Mouse (Mus musculus): Measurements from ENCODE around the gene Rgl1.

The Rgl1 gene

GRCm38 (mm10) chr1:152549061-152549738 is 217.0 kb downstream of the Rgl1 start:
- no peak for DNase-seq (ENCODE audit: low spot score)

DNA sequence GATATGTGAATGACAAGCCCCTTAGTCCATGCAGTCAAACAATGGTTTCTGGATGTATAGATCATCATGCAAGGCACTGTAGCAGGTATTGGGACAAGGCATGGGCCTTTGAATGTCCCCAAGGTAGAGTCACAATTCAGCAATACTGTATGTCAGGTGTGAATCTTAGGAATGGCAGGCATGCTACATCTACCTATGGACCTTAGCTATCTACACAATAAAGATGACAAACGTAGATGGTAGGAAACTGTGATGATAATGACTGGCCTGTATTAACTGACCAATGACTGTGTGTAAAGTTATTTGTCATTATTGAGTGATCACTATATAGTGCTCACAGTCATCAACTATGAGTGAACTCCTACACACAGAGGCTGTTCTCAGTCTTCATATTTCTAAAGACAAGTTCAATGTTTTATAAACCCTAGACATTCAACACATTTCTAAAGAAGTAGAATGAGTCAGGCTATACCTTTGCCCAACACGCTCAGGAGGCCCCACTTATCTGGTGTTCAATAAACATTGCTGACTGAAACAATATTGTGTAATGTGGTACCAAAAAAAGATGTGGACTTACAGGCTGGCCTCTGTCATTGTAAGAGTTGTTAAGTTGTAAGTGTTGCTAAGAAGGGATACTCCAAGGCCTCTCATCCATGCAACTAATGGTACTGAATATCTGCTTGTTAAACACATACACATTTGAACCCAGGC is 222.5 kb downstream of the Rgl1 start:
- DNase-seq (ENCODE audit: low spot score): no peak

DNA sequence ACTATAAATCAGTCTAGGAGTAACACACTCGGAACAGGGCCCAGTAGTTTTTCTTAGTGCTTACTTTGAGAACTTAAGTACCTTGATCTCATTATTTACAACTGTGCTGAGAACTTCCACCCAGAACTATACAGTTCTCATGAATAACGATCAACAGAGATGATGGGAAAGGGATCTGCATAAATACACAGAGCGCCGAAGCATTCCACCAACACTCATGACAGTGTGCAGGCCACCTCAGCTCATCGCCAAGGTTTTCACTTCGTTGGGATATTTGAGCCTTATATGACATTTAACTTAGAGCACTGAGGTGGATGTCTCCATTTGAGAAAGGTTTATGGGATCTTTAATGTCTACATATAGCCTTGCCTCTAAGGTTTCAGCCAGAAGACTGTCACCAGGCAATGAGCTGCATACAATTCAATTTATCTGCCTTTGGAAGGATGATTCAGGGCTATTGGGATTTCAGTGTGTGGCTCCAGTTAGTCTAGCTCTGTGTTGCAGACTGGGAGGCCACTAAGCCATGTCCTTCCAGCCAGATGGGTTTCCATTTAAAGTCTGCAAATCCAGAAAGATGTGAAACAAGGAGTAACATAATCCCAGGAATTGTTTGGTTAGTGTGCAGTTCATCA is 223.3 kb downstream of the Rgl1 start:
- DNase-seq (ENCODE audit: low spot score): no peak

DNA sequence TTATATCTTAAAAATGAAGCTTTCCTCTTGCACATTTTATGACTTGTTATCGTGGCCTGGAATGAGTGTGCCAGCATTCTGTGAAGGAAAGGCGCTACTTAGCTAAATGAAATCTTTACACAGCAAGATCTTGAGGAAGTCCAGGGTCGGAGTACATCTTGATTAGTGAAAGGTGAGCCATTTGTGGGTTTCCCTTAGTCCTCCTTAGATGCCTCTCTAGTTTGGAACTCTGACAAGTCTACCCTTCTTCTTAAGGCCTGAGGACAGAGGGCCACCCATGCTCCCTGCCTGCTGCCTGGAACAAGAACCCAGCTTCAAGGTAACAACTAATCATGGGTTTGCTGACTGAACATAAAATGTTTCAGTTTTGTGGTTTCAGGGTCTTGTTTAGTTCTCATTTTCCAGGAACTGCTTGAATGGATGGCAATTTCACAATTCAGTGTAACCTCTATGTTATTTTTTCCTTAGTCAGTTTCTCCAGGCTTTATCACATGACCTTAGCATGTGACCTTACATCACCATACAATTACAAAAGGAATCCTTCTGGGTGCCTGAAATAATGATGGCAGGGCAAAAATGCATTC is 225.8 kb downstream of the Rgl1 start:
- DNase-seq (ENCODE audit: low spot score): no peak

DNA sequence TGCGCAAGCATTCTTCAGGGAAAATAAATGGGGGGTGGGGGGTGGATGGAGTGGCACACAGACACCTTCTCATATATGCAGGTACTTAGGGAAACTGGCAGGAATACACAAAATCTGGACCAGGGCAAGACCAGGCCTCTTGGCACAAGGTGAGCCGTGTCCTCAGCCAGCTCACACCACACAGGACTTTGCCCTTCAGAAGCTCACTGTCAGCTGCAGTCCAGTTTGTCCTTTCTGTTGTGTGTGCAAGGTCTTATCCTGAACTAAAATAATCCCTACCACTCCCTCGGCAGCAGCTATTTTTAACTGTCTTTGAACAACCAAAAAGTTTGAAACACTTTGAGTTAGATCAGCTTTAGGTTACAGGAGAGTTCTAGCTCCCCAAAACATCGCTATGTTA is 227.3 kb downstream of the Rgl1 start:
- DNase-seq (ENCODE audit: low spot score): no peak

DNA sequence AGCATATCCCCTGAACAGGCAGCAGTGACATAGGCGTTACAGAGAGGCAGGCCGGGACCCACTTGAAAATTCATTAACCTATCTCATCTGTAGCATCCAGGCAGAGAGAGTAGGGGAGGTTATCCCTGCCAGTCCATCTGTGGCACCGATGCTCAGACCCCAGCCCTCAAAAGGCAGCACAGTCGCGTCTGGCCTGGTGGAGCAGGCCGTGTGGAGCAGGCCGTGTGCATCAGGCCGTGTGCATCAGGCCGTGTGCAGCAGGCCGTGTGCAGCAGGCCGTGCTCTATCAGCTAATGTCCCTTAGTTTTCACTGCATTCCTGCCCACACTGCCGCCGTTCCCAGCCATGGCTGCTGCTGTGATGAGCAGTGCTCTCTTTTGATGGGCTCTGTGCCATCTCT is 229.0 kb downstream of the Rgl1 start:
- no peak for DNase-seq (ENCODE audit: low spot score)

- DNase-seq (ENCODE audit: low spot score): no peak
These were observed 229.6 kb downstream of the Rgl1 start for GRCm38 (mm10) chr1:152536416-152537018.

- no peak for DNase-seq (ENCODE audit: low spot score)
These were observed 231.6 kb downstream of the Rgl1 start for GRCm38 (mm10) chr1:152534531-152534930.

DNA sequence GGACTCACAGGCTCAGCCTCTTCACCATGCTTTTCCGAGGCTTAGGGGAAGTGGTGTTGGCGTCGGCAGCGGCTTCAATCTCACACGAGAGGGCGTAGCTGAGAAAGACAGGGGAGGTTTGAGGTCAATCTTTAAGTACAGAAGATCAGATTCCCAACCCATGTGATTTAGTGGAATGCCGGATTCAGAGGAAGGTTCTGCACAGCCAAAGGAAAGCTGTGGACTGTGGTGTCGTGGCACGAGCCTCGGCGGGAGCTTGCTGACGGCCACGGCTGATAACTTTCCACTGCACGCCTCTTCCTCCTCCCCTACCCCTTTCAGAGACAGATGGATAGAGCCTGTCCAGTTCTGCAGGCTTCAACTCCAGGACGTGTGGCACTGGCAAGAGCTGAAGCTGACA is 234.7 kb downstream of the Rgl1 start:
- DNase-seq (ENCODE audit: low spot score): no peak

DNA sequence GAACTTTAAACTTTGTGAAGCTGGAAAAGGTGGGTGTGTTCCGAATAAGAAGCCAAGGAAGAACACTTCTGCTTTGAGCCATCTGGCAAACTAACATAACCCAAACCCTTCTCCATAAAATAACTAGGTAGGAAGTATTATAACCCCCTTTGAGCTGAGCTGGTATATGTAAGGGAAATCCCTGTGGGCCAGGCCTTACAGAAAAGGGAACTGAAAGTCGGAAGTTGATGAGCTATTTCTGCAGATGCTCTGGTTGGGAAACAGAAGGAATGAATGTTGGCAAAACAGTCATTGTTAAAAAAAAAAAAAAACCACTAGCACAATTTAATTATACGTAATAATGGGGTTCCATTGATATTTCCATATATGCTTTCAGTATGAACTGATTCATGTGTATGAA is 237.4 kb downstream of the Rgl1 start:
- peak; percentile 55 for DNase-seq (ENCODE audit: low spot score)

DNA sequence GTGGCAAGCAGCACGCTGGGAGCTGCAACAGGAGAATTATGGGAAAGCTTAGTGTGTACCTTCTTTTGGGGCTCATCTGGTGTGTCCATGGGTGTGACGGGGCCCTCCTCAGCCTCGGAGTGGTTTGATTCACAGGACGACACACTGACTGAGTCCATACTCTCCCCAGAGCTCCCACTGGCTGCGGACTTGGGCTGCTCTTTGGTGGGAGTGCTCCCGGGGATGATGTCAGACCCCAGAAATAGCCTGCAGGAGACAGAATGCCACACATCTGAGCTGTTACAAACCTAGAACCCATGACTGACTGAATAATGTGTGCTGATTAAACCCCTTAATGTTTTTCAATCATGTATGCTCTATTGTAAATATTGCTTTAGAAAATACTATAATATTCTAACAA is 237.9 kb downstream of the Rgl1 start:
- DNase-seq (ENCODE audit: low spot score): no peak

DNA sequence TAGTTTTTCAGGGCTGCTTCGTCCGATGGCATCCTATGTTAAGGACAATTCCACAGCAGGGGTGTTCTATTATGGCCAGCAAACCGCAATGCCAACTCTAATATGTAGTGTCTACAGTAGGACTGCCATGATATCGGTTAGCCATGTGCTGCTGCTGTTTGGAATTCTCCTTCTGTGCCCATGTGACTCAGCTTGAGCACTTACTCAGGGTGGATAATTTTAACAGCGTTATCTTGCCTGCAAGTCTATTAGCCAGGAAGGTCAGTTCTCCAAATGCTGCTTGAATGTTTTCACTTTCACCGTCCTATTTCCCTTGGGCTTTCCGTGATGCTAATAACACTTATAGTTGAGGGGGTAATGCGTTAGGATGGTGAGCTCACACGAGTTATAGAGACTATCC is 240.0 kb downstream of the Rgl1 start:
- no peak for DNase-seq (ENCODE audit: low spot score)

- peak; percentile 82 for DNase-seq (ENCODE audit: low spot score)
These were observed 241.0 kb downstream of the Rgl1 start for GRCm38 (mm10) chr1:152524987-152525648.

DNA sequence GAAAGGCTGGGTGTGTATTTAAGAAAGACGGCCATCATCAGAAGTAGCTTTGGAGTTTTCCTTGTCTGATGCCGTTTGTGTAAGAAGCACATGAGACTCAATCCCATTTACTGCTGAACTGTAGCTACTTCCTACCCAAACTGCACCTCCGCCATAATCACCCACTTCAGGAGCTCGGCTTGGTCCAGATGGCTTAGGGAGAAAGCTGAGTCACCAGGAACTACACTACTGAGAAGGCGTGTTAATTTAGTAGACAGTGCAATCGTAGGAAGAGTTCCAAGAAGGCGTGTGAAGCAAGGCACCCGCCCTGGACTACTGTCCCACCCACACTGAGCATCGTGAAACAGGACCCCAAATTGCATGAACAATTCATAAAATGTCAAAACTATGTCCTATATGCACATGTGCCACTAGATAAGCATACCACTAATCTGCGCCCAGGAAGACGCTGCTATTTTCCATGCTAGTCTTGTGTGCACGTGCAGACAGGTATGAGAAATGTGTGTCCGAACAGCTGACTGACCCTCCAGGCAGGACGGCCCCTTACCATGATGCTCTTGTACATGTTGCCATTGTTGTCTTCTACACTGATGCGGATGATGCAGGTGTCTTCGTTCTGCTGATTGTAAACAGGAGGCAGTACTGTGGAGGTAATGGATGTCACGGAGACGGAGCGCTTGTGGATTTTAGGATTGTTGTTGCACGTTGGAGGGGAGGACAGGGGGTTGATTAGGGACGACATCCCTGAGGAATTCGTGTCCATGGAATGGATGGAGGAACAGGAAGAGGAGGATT is 241.9 kb downstream of the Rgl1 start:
- DNase-seq (ENCODE audit: low spot score): no peak

GRCm38 (mm10) chr1:152523292-152523691 is 242.9 kb downstream of the Rgl1 start:
- DNase-seq (ENCODE audit: low spot score): no peak

DNA sequence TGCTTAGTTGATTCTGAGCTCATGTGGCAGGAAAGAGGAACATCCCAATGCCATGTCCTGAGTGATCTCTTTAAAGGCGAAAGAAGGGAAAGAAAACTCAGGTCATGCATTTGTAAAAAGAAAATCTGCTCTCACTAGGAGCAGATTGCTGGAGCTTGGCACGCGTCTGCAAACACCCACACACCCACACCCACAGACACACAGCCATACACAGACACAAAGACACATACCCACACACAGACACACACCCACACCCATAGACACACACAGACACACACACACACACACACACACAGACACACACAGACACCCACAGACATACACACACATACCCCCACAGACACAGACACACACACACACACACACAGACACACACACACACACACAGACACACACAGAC is 243.9 kb downstream of the Rgl1 start:
- no peak for DNase-seq (ENCODE audit: low spot score)

GRCm38 (mm10) chr1:152520798-152521575 is 245.2 kb downstream of the Rgl1 start:
- peak; percentile 61 for DNase-seq (ENCODE audit: low spot score)

GRCm38 (mm10) chr1:152518971-152519370 is 247.2 kb downstream of the Rgl1 start:
- no peak for DNase-seq (ENCODE audit: low spot score)

GRCm38 (mm10) chr1:152517057-152517570 is 249.0 kb downstream of the Rgl1 start:
- no peak for DNase-seq (ENCODE audit: low spot score)

GRCm38 (mm10) chr1:152514256-152514655 is 251.9 kb downstream of the Rgl1 start:
- DNase-seq (ENCODE audit: low spot score): no peak
